Mouse (Mus musculus) embryonic fibroblast, embryonic 13.5 days (primary cell): ENCODE measurements around the gene 6030445D17Rik.

ENCODE experiments used
- CTCF ChIP-seq: IDR thresholded peaks from 2 replicates; pipeline ENCODE4 v1.5.1; 2011; ENCODE audit warnings: mild to moderate bottlenecking, control low read depth, low read length, moderate library complexity, borderline replicate concordance; ENCODE audit not compliant: insufficient read depth
- POLR2A ChIP-seq: IDR thresholded peaks from 2 replicates; pipeline ENCODE4 v1.6.1; 2011; ENCODE audit warnings: low read depth, mild to moderate bottlenecking, control low read depth, low read length, moderate library complexity

GRCm38 (mm10) chr4:136431376-136431693 is 30.7 kb upstream of the 6030445D17Rik start:
- no peak for TF ChIP-seq POLR2A
- TF ChIP-seq CTCF, result 0 out of 2 replicates have a peak, but pooled peaks have one; percentile 8
